Mouse (Mus musculus) bone marrow, adult 2 months (tissue): ENCODE results near the gene Aco2.

Experiments used
- CTCF ChIP-seq: fragments of 200-500 bp; IDR thresholded peaks from 2 replicates; pipeline ENCODE4 v1.5.1; 2011; ENCODE audit warnings: low read length, control low read depth; ENCODE audit not compliant: control insufficient read depth, insufficient read depth
- POLR2A ChIP-seq: fragments of 200-500 bp; IDR thresholded peaks from 2 replicates; pipeline ENCODE4 v1.6.1; 2011; ENCODE audit warnings: low read depth, mild to moderate bottlenecking, control low read depth, low read length, borderline replicate concordance; ENCODE audit not compliant: control insufficient read depth

DNA sequence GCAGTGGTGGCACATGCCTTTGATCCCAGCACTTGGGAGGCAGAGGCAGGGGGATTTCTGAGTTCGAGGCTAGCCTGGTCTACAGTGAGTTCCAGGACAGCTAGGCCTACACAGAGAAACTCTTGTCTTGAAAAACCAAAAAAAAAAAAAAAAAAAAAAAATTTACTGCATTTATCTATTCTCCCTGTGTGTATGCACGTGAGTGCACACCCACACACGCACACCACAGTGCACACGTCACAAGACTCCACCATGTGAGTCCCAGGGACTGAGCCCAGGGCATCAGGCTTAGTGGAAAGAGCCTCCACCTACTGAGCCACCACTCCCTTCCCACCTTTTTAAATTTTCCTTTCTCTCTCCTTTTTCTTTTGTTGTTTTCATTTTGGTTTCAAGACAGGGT is 41.6 kb upstream of the Aco2 start:
- TF ChIP-seq CTCF, result no peak
- TF ChIP-seq POLR2A, result no peak
